Comparison of ENCODE assay signal across 8 mouse cellular contexts in genomic region chr11:94652973-94653372, GRCm38 (mm10). TPM values are rescaled to one million over a fixed set of nuclear protein-coding genes. Genes with fewer than 3 reads are reported as not detected.
DNase-seq lines count a peak whose midpoint lies in the region; ATAC-seq and TF ChIP-seq lines count a peak whose summit lies in the region.

No protein-coding gene starts in this region.

- no peak for DNase-seq in heart, adult 9 months (ENCODE audit: low spot score in 2 of 2)
- DNase-seq in midbrain, embryonic 11.5 days (ENCODE audit: low spot score, missing footprints): no peak
- DNase-seq in urinary bladder, postnatal 10 days (ENCODE audit: low spot score): no peak
- DNase-seq in layer of hippocampus, postnatal 10 days (ENCODE audit: low spot score in 2 of 2): no peak
- DNase-seq in natural killer cell, adult 2 months (ENCODE audit: low spot score in 2 of 2): no peak

- no peak for TF ChIP-seq POLR2A in bone marrow macrophage, adult 2 months (IDR thresholded peaks at IDR 0.05; ENCODE audit: borderline replicate concordance, low read depth, low read length)

- no peaks in the 10 kb centered on the region for H3K27me3 ChIP-seq in heart, embryonic 13.5 days (replicated peaks)
- no peaks in the 10 kb centered on the region for H3K27me3 ChIP-seq in hindbrain, embryonic 13.5 days
- H3K27me3 ChIP-seq in midbrain, embryonic 11.5 days (ENCODE audit: control insufficient read depth, insufficient read depth, low read length): no peaks in the 10 kb centered on the region

- H3K9me3 ChIP-seq in heart, embryonic 13.5 days: no peaks in the 10 kb centered on the region
- H3K9me3 ChIP-seq in hindbrain, embryonic 13.5 days: no peaks in the 10 kb centered on the region
- H3K9me3 ChIP-seq in midbrain, embryonic 11.5 days (ENCODE audit: control insufficient read depth, low read length): no peaks in the 10 kb centered on the region

- peak overlapping the region; percentile 84 for H3K4me2 ChIP-seq in heart, embryonic 13.5 days
- peak overlapping the region; percentile 82 for H3K4me2 ChIP-seq in hindbrain, embryonic 13.5 days
- peak overlapping the region; percentile 58 for H3K4me2 ChIP-seq in midbrain, embryonic 11.5 days

- H3K4me3 ChIP-seq in heart, embryonic 13.5 days: peak overlapping the region; percentile 75
- peak overlapping the region; percentile 73 for H3K4me3 ChIP-seq in bone marrow macrophage, adult 2 months (ENCODE audit: insufficient read depth, low read length)
- H3K4me3 ChIP-seq in hindbrain, embryonic 13.5 days: peak overlapping the region; percentile 63
- peak overlapping the region; percentile 53 for H3K4me3 ChIP-seq in midbrain, embryonic 11.5 days (ENCODE audit: low read depth, low read length)

- H3K27ac ChIP-seq in heart, embryonic 13.5 days (replicated peaks): no peak overlapping the region
- no peak overlapping the region for H3K27ac ChIP-seq in bone marrow macrophage, adult 2 months (ENCODE audit: insufficient read depth, low read depth, low read length)
- no peak overlapping the region for H3K27ac ChIP-seq in hindbrain, embryonic 13.5 days
- no peak overlapping the region for H3K27ac ChIP-seq in midbrain, embryonic 11.5 days (ENCODE audit: low read depth, low read length)

- no peak for ATAC-seq in heart, embryonic 13.5 days (ENCODE audit: extremely low read depth, insufficient number of reproducible peaks, low FRiP score, low TSS enrichment)
- ATAC-seq in hindbrain, embryonic 13.5 days (ENCODE audit: low FRiP score): 0 out of 2 replicates have a peak, but pooled peaks have one; percentile 9
- ATAC-seq in midbrain, embryonic 11.5 days (ENCODE audit: low FRiP score): no peak

- peak overlapping the region; percentile 83 for H3K9ac ChIP-seq in heart, embryonic 13.5 days
- peak overlapping the region; percentile 72; the same call in 1 of the 2 replicates for H3K9ac ChIP-seq in hindbrain, embryonic 13.5 days
- H3K9ac ChIP-seq in midbrain, embryonic 11.5 days (ENCODE audit: low read length): peak overlapping the region; percentile 67; the same call in 1 of the 2 replicates

- peaks cover 14% of the 10 kb centered on the region for H3K4me1 ChIP-seq in heart, embryonic 13.5 days
- peaks cover 5% of the 10 kb centered on the region for H3K4me1 ChIP-seq in bone marrow macrophage, adult 2 months (ENCODE audit: control insufficient read depth, insufficient read depth, low read length)
- H3K4me1 ChIP-seq in hindbrain, embryonic 13.5 days (replicated peaks): peaks cover 23% of the 10 kb centered on the region
- peaks cover 5% of the 10 kb centered on the region; the same call in 1 of the 2 replicates for H3K4me1 ChIP-seq in midbrain, embryonic 11.5 days (ENCODE audit: control insufficient read depth, insufficient read depth, low read length)

- H3K36me3 ChIP-seq in heart, embryonic 13.5 days: peaks cover 38% of the 10 kb centered on the region
- H3K36me3 ChIP-seq in hindbrain, embryonic 13.5 days: peaks cover 19% of the 10 kb centered on the region
- peaks cover 5% of the 10 kb centered on the region for H3K36me3 ChIP-seq in midbrain, embryonic 11.5 days (ENCODE audit: control insufficient read depth, insufficient read depth, low read length)

- whole genome bisulfite sequencing in heart, embryonic 13.5 days: 46% methylated on average over 8 of the region's 8 CpGs
- 52% methylated on average over 8 of the region's 8 CpGs for WGBS in hindbrain, embryonic 13.5 days
- 45% methylated on average over 8 of the region's 8 CpGs for WGBS in midbrain, embryonic 11.5 days

- TF ChIP-seq CTCF in bone marrow macrophage, adult 2 months (IDR thresholded peaks at IDR 0.05; ENCODE audit: low read depth, low read length): no peak

RNA-seq across cellular contexts. Expression of gene Mrpl27, which starts 0.6 kb away (rescaled TPM):
- 128 and 142 TPM in 2 replicates for polyA plus RNA-seq in heart, embryonic 13.5 days (2015; fragmentation: Nextera tagmentation; extraction: Ambion mirVana)
- polyA plus RNA-seq in bone marrow macrophage, adult 2 months (2012; ENCODE audit: insufficient read depth, insufficient read length, missing spikeins): 65.1 and 74.4 TPM in 2 replicates
- polyA plus RNA-seq in hindbrain, embryonic 13.5 days (2015; fragmentation: Nextera tagmentation; extraction: Ambion mirVana): 144 and 152 TPM in 2 replicates
- 125 and 129 TPM in 2 replicates for polyA plus RNA-seq in midbrain, embryonic 11.5 days (2014; fragmentation: Nextera tagmentation; extraction: Ambion mirVana)
- 10 to 100 TPM; 61.8 to 62.3 TPM for total RNA-seq in layer of hippocampus, postnatal 10 days (2021)

RNA-seq across cellular contexts. Expression of gene Eme1, which starts 0.8 kb away (rescaled TPM):
- polyA plus RNA-seq in heart, embryonic 13.5 days (2015; fragmentation: Nextera tagmentation; extraction: Ambion mirVana): 11.9 and 14.9 TPM in 2 replicates
- 4.1 and 7.5 TPM in 2 replicates for polyA plus RNA-seq in bone marrow macrophage, adult 2 months (2012; ENCODE audit: insufficient read depth, insufficient read length, missing spikeins)
- polyA plus RNA-seq in hindbrain, embryonic 13.5 days (2015; fragmentation: Nextera tagmentation; extraction: Ambion mirVana): 6.2 and 6.4 TPM in 2 replicates
- polyA plus RNA-seq in midbrain, embryonic 11.5 days (2014; fragmentation: Nextera tagmentation; extraction: Ambion mirVana): 46.8 and 47.7 TPM in 2 replicates
- 1 to 10 TPM in 1 of 2 experiments, under 1 TPM in 1; 0.40 to 1.1 TPM for total RNA-seq in layer of hippocampus, postnatal 10 days (2021)

RNA-seq across cellular contexts. Expression of gene Lrrc59, which starts 23.4 kb away (rescaled TPM):
- 143 and 147 TPM in 2 replicates for polyA plus RNA-seq in heart, embryonic 13.5 days (2015; fragmentation: Nextera tagmentation; extraction: Ambion mirVana)
- 48.9 and 57.6 TPM in 2 replicates for polyA plus RNA-seq in bone marrow macrophage, adult 2 months (2012; ENCODE audit: insufficient read depth, insufficient read length, missing spikeins)
- polyA plus RNA-seq in hindbrain, embryonic 13.5 days (2015; fragmentation: Nextera tagmentation; extraction: Ambion mirVana): 155 and 163 TPM in 2 replicates
- polyA plus RNA-seq in midbrain, embryonic 11.5 days (2014; fragmentation: Nextera tagmentation; extraction: Ambion mirVana): 183 and 199 TPM in 2 replicates
- 10 to 100 TPM; 84.6 to 87.2 TPM for total RNA-seq in layer of hippocampus, postnatal 10 days (2021)

RNA-seq across cellular contexts. Expression of gene Xylt2, which starts 24.3 kb away (rescaled TPM):
- 11.6 and 11.7 TPM in 2 replicates for polyA plus RNA-seq in heart, embryonic 13.5 days (2015; fragmentation: Nextera tagmentation; extraction: Ambion mirVana)
- 186 and 188 TPM in 2 replicates for polyA plus RNA-seq in bone marrow macrophage, adult 2 months (2012; ENCODE audit: insufficient read depth, insufficient read length, missing spikeins)
- polyA plus RNA-seq in hindbrain, embryonic 13.5 days (2015; fragmentation: Nextera tagmentation; extraction: Ambion mirVana): 12.2 TPM in 2 replicates
- 8.2 and 12.0 TPM in 2 replicates for polyA plus RNA-seq in midbrain, embryonic 11.5 days (2014; fragmentation: Nextera tagmentation; extraction: Ambion mirVana)
- 10 to 100 TPM; 24.7 to 30.4 TPM for total RNA-seq in layer of hippocampus, postnatal 10 days (2021)

RNA-seq across cellular contexts. Expression of gene Acsf2, which starts 51.3 kb away (rescaled TPM):
- polyA plus RNA-seq in heart, embryonic 13.5 days (2015; fragmentation: Nextera tagmentation; extraction: Ambion mirVana): 2.8 and 3.1 TPM in 2 replicates
- 9.5 and 10.2 TPM in 2 replicates for polyA plus RNA-seq in bone marrow macrophage, adult 2 months (2012; ENCODE audit: insufficient read depth, insufficient read length, missing spikeins)
- 1.6 and 1.7 TPM in 2 replicates for polyA plus RNA-seq in hindbrain, embryonic 13.5 days (2015; fragmentation: Nextera tagmentation; extraction: Ambion mirVana)
- polyA plus RNA-seq in midbrain, embryonic 11.5 days (2014; fragmentation: Nextera tagmentation; extraction: Ambion mirVana): 4.9 TPM in 2 replicates
- total RNA-seq in layer of hippocampus, postnatal 10 days (2021): 10 to 100 TPM; 21.2 to 21.6 TPM
